Mouse (Mus musculus): ENCODE measurements around the gene Cobll1.

Gene Cobll1

DNA sequence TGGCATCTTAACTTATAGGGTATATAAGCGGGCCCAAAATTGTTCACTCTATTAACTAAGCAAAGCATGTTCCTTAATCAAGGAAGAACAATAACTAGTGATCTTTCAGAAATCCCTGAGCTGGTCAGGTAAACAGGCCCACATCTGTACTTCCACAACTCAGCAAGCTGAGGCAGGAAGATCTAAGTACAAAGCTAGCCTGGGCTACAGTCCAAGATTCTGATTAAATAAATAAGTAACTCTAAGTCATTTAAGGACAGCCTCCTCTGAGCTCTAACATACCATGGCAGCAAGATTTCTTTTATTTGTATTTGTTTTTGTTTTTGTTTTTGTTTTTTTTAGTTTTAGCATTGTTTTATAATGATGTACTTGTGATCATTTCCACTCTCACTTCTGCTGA is 42.2 kb downstream of the Cobll1 start:
- DNase-seq (ENCODE audit: low read depth, low spot score) = no peak

DNA sequence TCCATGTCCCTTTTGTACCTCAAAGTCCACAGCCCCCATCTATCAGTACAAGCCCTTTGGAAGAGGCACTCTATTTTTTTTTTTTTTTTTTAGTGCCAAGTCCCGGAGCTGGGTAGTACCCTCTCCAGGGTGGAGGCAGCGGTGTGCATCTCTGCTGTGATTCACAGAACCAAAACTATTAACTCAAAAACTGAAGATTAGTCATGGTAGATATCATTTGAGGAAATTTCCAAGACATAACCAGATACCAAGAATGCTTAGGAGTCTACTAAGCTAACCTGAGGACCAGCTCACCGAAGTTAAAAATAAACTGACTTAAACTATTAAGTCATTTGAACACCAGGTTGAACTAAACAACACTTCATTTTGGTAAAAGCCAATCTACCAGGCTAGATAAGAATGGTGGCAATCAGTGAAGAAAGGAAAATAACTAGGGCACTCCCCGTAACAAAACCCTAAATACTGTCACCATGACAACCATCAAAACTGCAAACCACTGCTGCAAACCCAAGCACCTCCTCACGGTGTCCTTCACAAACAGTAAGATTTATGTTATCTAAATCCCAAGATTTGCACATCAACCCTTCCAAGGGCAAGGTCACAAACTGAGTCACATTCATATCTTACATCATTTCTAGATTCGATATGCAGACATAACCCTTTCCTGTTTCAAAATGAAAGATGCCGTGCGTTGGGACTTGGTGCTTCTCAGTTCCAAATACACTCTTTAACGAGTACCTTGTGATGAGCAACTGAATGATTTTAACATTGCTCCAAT is 43.8 kb downstream of the Cobll1 start:
- DNase-seq (ENCODE audit: low read depth, low spot score) = no peak

DNA sequence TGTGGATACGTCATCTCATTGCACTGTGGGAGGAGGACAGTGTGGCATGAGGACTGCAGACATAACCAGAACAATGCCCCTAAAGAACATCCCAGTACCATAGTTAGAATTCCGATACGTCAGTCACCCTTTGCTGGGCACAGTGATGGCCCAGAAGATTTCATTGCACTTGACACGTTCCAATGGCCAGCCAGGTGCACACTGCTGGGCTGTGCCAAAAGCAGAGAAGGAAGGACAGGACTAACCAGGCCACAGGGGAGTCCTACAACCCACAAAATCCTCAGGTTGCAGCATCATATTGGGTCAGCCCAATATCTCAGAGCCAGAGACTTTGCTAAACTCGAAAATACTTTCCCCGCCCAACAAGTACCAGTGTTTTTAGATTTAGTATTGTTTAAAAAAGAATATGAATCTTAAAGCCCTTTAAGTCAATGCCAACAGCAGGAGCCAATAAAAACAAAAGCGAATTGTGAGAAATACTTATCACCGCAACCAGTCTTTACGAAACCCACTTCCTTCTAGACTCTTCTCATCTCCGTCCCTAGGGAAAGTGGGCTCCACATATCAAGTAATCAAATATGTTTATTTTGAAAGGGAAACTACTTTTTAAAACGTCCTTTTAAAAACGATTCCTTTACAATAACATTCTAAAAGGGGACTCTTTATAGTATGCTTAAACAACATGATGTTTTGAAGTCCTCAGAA is 46.0 kb downstream of the Cobll1 start:
- DNase-seq (ENCODE audit: low read depth, low spot score) = no peak

DNA sequence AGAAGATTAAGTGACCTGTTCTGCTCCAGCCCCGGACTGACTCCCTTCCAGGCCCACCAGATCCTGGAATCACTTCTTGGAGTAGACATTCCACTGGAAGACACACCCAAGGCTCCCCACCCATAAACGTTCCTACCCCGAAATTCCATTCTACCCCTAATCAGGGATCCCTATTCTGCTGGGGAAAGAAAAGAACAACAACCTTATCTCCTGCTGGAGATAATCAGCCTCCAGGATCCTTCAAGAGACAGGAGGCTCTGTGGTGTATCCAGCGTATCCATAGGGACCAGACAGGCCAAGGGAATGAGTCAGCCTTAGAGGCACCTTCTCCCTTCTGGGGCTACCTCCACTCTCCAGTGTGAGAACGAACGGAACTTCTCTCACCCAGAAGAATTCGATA is 47.8 kb downstream of the Cobll1 start:
- no peak for DNase-seq (ENCODE audit: low read depth, low spot score)

DNA sequence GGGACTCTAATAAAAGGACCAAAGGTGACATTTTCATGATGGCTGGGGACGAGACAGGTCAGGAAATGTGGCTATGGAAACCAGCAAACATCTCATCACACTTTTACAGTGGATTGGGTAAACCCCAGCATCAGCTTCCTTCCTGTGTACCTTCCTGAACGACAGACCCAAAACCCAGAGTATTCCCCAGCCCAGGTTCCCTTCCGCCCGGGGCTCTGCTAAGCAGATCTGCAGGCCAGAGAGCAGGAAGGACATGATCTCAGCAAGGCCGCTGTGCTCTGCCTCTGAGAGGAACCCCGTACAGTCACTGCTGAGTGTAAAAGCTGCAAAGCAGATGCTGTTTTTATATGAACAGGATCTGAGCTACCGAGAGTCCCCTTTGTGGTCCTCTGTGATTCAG is 49.9 kb downstream of the Cobll1 start:
- DNase-seq (ENCODE audit: low read depth, low spot score) = no peak

DNA sequence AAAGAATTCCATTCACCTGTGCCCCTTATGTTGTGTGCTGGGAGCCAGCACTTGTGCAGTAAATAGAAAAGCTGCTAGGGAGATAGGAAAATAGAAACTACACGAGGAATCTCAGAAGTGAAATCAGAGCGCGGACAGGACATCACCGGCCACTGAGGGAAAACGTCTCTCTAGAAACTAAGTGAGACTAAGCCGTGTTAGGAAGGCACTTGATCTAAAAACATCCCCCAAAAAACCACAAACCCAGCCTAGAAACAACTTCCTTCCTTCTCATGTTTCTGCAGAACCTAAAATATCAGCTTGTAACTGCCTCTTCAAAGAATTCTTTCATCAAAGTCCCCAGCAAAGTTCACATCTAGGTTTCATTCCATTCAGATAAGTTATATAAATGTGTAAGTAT is 50.6 kb downstream of the Cobll1 start:
- no peak for DNase-seq (ENCODE audit: low read depth, low spot score)

DNA sequence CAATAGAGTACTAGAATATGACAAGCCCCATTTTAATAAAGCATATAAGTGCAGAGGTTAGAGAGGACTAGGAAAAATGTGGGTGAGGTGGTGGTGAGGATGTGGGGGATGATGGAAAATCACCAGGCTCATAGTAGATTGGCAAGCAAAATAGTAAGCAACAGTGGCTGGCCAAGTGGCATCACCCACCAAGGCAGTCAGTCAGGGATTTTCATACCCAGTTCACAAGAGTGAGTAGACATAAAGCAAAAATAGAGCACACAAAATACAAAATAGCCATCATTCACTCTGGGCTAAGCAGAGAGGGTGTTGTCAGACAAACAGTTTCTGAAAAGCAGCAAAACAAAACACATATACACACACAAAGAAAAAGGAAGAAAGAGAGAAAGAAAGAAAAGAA is 51.6 kb downstream of the Cobll1 start:
- DNase-seq (ENCODE audit: low read depth, low spot score) = no peak

DNA sequence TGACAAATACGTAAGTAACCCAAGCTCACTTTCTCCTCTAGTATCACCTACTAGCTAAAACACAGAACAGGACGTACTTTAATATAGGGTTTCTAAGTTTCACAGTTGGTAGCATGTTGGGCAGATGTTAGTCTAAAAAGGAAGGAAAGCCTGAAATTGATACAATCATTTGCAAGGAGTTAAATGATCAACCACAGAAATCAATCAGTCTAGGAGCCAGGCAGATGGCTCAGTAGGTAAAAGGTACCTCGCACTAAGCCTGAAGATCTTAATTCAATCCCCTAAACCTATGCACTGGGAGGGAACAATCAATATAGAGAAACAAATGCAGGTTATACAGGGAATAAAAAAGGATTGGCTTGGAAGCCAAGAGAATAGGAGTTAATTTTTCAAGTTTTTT is 52.0 kb downstream of the Cobll1 start:
- no peak for DNase-seq (ENCODE audit: low read depth, low spot score)

DNA sequence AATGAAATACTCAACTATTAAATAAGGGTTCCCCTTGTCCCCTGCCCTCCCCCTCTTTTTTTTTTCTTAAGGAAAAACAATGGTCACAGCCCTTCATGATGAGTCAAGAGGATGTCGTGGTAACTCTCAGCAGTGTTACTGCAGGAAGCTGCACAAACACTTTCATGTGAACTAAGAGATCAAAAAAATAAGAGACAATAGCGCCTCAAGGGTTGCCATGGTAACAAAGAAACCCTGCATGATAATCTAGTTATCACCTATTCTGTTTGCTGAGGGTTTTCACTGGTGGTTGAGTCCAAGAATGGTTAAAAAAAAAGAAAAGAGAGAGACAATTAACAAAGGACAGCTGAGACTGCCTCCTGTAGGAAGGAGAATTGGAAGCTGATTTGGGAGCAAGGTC is 56.5 kb downstream of the Cobll1 start:
- DNase-seq (ENCODE audit: low read depth, low spot score) = no peak

DNA sequence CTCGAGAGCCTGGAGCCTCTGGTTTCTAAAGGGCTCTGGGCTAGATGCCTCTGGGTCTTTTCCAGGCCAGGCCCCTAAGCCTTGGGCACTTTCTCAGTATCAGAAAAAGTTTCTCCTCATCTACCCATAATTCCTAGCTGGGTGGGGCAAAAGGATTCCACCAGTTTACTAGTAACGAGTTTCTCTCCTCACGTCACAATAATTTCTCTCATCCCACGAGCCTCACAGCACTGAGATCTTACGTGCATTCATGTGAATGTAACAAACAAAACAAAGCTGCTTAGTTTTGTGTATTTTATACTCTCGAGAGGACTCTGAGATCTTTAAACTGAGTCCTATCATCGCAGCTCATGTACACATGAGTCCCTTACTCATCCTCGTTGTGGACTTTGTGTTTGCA is 57.5 kb downstream of the Cobll1 start:
- DNase-seq (ENCODE audit: low read depth, low spot score) = no peak

DNA sequence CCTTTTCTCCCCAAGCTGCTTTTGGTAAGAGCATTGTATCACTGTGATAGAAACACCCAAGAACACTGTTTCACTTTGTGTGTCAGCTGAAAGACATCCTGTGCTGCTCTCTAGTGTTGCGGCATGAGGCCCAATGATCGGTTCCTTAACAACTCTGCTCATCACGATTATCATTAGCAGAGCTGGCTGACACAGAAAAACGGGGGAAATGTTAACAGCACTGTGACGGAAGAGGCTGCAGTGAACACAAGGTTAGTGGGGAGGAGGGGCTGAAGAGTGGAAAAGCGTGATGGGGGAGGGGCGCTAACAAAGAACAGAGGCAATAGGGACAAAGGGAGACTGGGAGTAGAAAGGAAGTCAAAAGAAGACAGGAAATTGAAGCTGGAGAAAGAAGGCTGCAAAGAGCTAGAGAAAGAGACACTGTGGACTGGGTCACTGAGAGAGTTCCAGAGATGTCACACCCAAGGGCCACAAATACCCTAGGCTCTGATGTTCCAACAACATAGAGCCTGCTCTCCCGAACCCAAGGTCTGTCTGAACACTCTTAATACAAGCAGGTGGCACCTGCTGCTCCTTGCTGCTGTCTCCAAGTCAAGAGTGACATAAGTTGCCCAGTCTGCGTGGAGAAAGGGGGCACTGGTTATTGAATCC is 58.0 kb downstream of the Cobll1 start:
- DNase-seq (ENCODE audit: low read depth, low spot score) = no peak

DNA sequence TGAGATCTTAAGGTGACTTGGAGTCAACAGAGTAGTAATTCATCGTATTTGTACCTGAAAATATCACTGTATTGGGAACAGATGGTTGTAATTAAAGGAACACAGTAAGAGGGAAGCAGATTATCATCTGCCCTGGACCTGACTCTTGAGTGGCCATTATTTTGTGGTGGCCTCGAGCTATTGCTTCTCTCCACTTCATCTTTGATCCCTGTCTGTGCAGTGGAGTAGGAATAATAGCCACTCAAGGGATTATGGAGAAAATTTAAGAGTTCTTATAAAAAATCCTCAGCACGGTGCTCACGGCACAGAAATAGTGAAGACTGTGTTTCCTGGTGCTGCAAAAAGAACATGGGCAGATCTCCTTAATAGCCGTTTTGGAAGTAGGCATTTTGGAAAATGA is 63.6 kb downstream of the Cobll1 start:
- no peak for DNase-seq (ENCODE audit: low read depth, low spot score)

DNA sequence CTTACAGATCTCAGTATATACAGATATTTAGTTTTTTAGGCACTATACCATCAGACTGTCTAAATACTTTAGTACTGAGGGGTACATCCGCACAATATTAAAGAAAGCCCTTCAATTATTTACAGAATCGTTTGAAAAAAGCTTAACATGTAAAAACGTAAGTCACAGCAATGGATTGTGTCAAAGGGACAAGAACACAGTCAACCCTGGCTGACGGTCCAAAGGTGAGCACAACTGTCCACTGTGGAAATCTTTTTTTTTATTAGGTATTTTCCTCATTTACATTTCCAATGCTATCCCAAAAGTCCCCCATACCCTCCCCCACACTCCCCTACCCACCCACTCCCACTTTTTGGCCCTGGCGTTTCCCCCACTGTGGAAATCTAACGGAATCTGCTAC is 67.1 kb downstream of the Cobll1 start:
- no peak for DNase-seq (ENCODE audit: low read depth, low spot score)

DNA sequence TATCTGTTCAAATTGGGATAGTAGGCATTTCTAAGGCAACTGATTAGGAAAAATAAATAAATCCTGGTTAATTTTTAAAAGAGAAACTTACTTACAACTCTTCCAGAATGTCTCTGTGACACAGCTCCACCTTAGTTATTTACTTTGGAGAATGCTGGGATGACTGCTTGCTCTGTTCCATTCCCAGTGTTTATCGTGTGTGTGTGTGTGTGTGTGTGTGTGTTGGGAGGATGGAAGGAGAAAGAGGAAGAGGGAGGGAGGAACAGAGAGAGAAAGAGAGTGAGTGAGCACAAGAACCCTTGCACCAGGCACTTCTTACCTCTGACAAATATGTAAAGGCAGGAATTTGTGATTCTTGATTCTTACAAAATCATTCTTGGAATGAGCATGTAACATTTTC is 67.7 kb downstream of the Cobll1 start:
- no peak for DNase-seq (ENCODE audit: low read depth, low spot score)

DNA sequence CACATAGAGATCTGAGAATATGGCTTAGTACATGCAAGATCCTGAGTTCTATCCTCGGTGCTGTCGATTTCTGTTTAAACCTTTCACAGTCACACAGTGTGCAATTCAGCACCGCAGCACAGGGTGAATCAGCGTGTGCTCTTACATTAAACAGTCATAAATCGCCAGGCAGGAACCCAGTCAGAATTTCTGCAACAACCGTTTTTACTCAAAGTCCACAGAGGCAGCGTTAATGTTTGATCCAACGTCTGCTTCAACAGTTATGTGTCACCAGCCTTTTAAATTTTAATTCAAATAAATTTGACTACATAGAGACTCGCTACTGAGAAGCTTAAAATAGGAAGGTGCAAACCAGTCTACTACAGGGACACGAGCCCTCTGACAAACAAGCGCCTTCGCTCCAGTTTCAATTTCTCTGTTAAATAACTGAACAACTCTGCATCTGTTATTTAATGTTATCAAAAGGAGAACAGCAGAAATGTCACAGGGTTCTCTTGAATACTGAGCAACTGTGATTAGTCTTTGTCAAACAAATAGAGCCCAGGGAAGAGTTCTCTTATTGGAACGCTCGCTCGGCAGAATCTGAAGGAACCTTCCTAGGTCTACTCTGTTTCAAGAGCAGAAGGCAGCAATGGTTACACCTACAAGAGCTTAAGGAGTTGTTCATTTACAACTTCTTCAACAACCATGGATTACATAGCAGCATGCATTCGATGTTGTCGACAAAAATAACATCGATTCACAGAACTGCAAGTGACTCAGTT is 68.3 kb downstream of the Cobll1 start:
- DNase-seq (ENCODE audit: low read depth, low spot score) = no peak

DNA sequence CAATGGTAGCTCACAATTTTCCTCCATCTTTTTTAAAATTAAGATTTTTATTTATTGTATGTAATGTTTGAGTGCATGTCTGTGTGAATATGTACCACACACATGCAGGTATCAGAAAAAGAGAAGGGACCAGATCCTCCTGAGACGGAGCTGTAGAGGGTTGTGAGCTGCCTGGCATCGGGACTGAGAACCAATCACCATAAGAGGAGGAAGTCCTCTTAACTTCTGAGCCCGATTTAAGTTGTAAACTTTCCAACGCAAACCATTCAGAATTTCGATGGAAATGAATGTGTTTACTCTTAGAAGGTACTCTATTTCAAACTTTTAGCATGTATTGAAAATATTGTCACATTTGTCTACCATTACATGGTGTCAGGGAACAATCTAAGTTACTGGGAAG is 68.9 kb downstream of the Cobll1 start:
- DNase-seq (ENCODE audit: low read depth, low spot score) = no peak

DNA sequence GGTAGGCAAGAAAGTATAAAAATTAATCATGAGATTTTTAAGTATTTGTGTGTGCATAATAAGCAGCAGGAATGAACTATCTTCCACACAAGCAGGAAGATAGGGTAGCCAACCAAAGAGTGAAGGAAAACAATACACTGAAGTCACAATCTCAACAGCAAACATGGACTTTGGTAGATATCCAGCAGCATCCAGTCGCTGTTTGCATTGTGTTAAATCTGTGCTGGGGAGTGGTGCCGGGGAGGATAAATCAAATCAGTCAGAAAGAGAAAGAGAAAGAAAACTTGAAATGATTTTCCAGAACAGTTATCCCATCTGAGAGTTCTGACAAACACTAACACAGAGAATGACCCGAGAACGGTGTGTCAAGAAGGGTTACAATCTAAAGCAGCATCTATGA is 75.2 kb downstream of the Cobll1 start:
- no peak for DNase-seq (ENCODE audit: low read depth, low spot score)

DNA sequence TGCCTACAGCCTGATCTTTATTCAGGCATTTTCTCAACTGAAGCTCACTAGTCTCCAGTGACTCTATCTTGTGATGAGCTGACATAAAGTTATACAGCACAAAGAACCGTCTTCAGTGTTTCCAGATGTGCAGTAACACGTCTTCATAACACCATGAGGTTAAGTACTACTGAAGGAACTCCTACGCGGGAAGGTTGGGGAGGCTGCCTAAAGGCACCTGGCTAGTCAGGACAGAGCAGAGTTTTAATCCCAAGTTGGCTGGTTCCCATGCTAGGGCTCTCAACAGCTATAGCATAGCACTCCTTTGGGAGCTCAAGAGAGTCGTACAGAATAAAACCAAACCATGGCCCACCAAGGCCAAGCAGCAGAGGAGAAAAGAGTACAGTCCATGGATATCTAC is 76.6 kb downstream of the Cobll1 start:
- no peak for DNase-seq (ENCODE audit: low read depth, low spot score)

DNA sequence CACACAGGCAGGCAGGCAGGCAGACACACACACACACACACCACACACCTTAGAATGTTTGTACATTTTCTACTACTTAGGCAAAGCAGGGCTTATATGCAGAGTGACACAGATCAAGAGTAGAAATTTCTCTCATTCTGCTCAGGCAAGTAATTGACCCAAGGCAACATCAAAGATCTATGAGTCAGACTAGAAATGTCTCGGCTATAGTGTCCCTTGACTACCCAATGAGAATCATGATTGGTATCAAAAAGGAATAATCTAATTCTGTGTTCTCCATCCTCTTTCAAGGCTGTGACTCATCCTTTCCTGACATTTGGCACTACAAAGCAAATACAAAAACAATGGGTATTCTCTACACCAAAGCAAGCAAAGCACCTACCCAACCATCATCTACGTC is 77.5 kb downstream of the Cobll1 start:
- no peak for DNase-seq (ENCODE audit: low read depth, low spot score)

DNA sequence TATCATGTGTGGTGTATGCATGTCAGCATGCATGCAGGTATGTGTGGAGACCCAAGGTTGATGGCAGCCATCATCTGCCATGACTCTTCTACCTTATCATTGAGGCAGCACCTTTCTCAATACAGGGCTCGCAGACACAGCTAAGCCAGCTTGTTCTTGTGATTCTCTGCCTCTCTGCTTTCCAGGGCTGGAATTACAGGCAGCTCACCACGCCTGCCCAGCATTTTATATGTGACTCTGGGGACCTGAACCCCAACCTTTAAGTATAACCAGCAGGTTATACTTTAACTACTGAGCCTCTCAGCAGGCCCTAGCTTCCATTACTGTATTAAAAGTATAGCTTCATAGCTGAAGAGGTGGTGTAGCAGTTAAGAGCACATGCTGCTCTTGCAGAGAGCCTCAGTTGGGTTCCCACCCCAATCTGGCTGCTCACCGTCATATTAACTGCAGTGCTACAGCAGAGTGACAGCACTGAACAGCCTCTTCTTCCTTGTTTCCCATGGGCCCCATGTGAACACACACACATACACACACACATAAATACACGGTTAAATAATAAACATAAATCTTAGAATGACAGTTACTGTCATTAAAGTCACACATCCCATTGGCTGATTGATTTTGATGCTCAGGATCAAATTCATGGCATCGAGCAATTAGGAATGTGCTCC is 81.1 kb downstream of the Cobll1 start:
- no peak for DNase-seq (ENCODE audit: low read depth, low spot score)

DNA sequence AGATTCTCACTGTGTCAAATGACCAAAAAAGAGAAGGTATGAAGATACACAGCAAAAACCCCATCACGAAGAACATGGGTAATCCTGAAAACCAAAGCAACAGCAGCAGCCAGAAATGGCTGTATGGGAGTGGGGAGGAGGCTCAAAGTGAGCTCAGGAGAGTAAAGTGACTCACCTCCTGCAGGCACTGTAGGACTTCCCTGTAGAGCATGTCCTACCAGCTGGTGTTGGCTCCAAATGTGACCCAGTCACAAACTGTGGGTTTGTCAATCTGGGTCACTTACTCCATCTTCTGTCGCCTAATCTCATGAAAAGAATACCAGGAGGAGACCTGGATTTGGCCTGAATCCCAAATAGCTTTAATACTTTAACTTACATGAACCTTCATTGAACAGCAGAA is 81.9 kb downstream of the Cobll1 start:
- DNase-seq (ENCODE audit: low read depth, low spot score) = no peak

DNA sequence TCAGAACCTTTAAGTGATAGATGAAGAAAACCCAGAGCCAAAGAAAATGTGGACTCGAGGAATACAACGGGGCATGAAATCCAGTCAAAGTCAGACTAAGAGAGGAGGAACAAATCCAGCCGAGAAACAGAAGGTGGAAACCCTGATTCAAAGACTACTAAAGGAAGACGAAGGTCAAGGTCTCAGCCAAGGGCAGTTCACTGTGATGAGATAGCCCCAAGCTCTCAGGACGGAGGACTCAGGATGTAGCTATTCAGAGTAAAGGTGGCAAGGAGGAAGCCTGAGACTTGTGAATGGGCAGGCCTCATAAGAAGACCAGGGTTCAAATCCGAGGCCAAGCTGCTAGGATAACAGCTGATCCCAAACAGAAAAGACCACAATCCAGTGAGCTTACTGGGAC is 90.3 kb downstream of the Cobll1 start:
- no peak for DNase-seq (ENCODE audit: low read depth, low spot score)

All from retina, adult 2 months (tissue).